Mouse (Mus musculus) T-helper 1 cell (primary cell): ENCODE measurements at regions not wholly inside any gene's neighbourhood (a gene's known extent, or its start where the extent isn't known, plus 50 kb on each side); places are given as distances from the start of the nearest gene placed in this dataset.
"Not testable (repeated sequence)": the region's sequence is repeated elsewhere in the genome, so short reads cannot be mapped to it uniquely, and the experiment has no call there.

Experiments used
- in situ Hi-C: fragments of 300-600 bp; cut with MboI, MseI; formaldehyde crosslinking; loops from one replicate; pipeline ENCODE4 v1.15.1; 2025; ENCODE audit warnings: high pct_unique_total_duplicates

GRCm38 (mm10) chr13:75295818-75296217, 206.2 kb downstream of the Pcsk1 start:
- in situ Hi-C loops = loop anchor here (10.0 kb wide), 1 partner anchor 1979 kb away; no protein-coding TSS in a partner anchor

GRCm38 (mm10) chr13:75319780-75320179, 230.2 kb downstream of the Pcsk1 start:
- in situ Hi-C loops = no loop called here

- in situ Hi-C loops = no loop called here
Observed at GRCm38 (mm10) chr13:75320239-75320638, 230.6 kb downstream of the Pcsk1 start.

- in situ Hi-C loops = no loop called here
Observed at GRCm38 (mm10) chr13:75337054-75337453, 247.4 kb downstream of the Pcsk1 start.

GRCm38 (mm10) chr13:75343422-75343821, 253.8 kb downstream of the Pcsk1 start:
- in situ Hi-C loops = no loop called here

GRCm38 (mm10) chr13:75366723-75367426, 277.2 kb downstream of the Pcsk1 start:
- in situ Hi-C loops = no loop called here

GRCm38 (mm10) chr13:75368249-75368800, 278.7 kb downstream of the Pcsk1 start:
- in situ Hi-C loops = no loop called here

- in situ Hi-C loops = not testable (repeated sequence)
Observed at GRCm38 (mm10) chr13:75377100-75377499, 287.5 kb downstream of the Pcsk1 start.

- in situ Hi-C loops = no loop called here
Observed at GRCm38 (mm10) chr13:75377717-75378116, 288.1 kb downstream of the Pcsk1 start.

- in situ Hi-C loops = no loop called here
Observed at GRCm38 (mm10) chr13:75384631-75385340, 295.2 kb downstream of the Pcsk1 start.

- in situ Hi-C loops = no loop called here
Observed at GRCm38 (mm10) chr13:75389211-75389610, 299.6 kb downstream of the Pcsk1 start.

GRCm38 (mm10) chr13:75390177-75390576, 300.6 kb downstream of the Pcsk1 start:
- in situ Hi-C loops = no loop called here

GRCm38 (mm10) chr13:75399846-75400245, 306.7 kb upstream of the Ell2 start:
- in situ Hi-C loops = not testable (repeated sequence)

GRCm38 (mm10) chr13:75420726-75421125, 285.8 kb upstream of the Ell2 start:
- in situ Hi-C loops = no loop called here

- in situ Hi-C loops = no loop called here
Observed at GRCm38 (mm10) chr13:75426971-75427370, 279.6 kb upstream of the Ell2 start.

GRCm38 (mm10) chr13:75439170-75439569, 267.4 kb upstream of the Ell2 start:
- in situ Hi-C loops = no loop called here

- in situ Hi-C loops = no loop called here
Observed at GRCm38 (mm10) chr13:75440051-75440450, 266.5 kb upstream of the Ell2 start.

GRCm38 (mm10) chr13:75460335-75460878, 246.2 kb upstream of the Ell2 start:
- in situ Hi-C loops = no loop called here

GRCm38 (mm10) chr13:75461273-75461672, 245.3 kb upstream of the Ell2 start:
- in situ Hi-C loops = no loop called here

- in situ Hi-C loops = no loop called here
Observed at GRCm38 (mm10) chr13:75467225-75467624, 239.3 kb upstream of the Ell2 start.

GRCm38 (mm10) chr13:75475828-75476597, 230.5 kb upstream of the Ell2 start:
- in situ Hi-C loops = no loop called here
